Mouse (Mus musculus) thymus, adult 2 months (tissue): ENCODE measurements around the gene Araf.
A peak's percentile ranks its signal among the peaks of the same experiment; 100 is the strongest.

Experiments used
- CTCF ChIP-seq: fragments of 200-500 bp; IDR thresholded peaks from 2 replicates; pipeline ENCODE4 v1.5.1; 2012; ENCODE audit warnings: mild to moderate bottlenecking, control low read depth, low read length, moderate library complexity, borderline replicate concordance; ENCODE audit not compliant: control insufficient read depth, poor library complexity, insufficient read depth; ENCODE audit errors: extremely low read depth
- POLR2A ChIP-seq: fragments of 200-500 bp; IDR thresholded peaks from 2 replicates; pipeline ENCODE4 v1.6.1; 2012; ENCODE audit warnings: mild to moderate bottlenecking, low read length, control low read depth, moderate library complexity; ENCODE audit not compliant: control insufficient read depth, poor library complexity, insufficient read depth; ENCODE audit errors: extremely low read depth

DNA sequence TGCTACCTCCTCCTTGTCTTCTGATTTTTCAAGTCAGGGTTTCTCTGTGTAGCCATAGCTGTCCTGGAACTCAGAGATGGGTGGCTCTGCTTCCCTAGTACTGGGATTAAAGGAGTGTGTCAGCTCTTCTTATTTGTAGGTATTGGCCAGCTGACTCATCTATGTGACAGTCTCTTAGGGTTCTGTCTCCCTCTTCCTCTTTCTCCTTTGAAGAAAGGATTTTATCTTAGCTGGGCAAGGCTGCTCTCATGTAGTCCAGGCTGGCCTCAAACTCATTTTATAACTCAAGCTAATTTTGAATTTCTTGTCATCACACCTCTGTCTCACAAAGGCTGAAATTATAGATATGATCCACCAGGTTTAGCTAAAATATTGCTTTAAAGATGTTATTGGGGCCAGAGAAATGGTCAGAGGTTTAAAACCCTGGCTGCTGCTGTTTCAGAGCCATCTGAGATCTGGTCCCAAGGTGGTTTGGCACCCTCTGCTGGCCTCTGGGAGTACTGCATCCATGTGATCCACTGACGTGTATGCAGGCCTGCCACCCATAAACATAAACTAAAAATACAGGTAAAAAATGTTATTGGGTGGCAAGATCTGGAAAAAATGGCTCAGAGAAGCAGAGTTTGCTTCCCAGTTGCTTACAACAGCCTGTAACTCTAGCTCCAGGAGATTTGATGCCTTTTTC is 26.8 kb upstream of the Araf start:
- TF ChIP-seq CTCF (peak; percentile 51; the same call in 1 of the 2 replicates), POLR2A (no peak)
